Mouse (Mus musculus) cerebellum, adult 11-12 months (tissue): ENCODE measurements around the gene Snx9.
A peak's percentile ranks its signal among the peaks of the same experiment; 100 is the strongest.

Source experiments
- DNase-seq: peaks from one replicate; pipeline ENCODE4 v3.0.0; 2022

Gene Snx9

GRCm38 (mm10) chr17:5807847-5808386, 33.2 kb upstream of the Snx9 start:
- DNase-seq = no peak

- no peak for DNase-seq
Observed at GRCm38 (mm10) chr17:5813863-5814640, 27.1 kb upstream of the Snx9 start.

GRCm38 (mm10) chr17:5814641-5814920, 26.5 kb upstream of the Snx9 start:
- DNase-seq = no peak

- DNase-seq = no peak
Observed at GRCm38 (mm10) chr17:5817871-5818270, 23.3 kb upstream of the Snx9 start.

GRCm38 (mm10) chr17:5819105-5819504, 22.0 kb upstream of the Snx9 start:
- DNase-seq = no peak

- DNase-seq = no peak
Observed at GRCm38 (mm10) chr17:5819799-5820201, 21.3 kb upstream of the Snx9 start.

GRCm38 (mm10) chr17:5822541-5822940, 18.6 kb upstream of the Snx9 start:
- DNase-seq = no peak

GRCm38 (mm10) chr17:5823032-5823431, 18.1 kb upstream of the Snx9 start:
- no peak for DNase-seq

- DNase-seq = no peak
Observed at GRCm38 (mm10) chr17:5827836-5828582, 13.1 kb upstream of the Snx9 start.

- no peak for DNase-seq
Observed at GRCm38 (mm10) chr17:5828583-5828836, 12.6 kb upstream of the Snx9 start.

GRCm38 (mm10) chr17:5828944-5829343, 12.2 kb upstream of the Snx9 start:
- DNase-seq = no peak

GRCm38 (mm10) chr17:5829930-5830329, 11.2 kb upstream of the Snx9 start:
- DNase-seq = no peak

GRCm38 (mm10) chr17:5830382-5830781, 10.7 kb upstream of the Snx9 start:
- no peak for DNase-seq

GRCm38 (mm10) chr17:5830832-5831231, 10.3 kb upstream of the Snx9 start:
- DNase-seq = no peak

- DNase-seq = no peak
Observed at GRCm38 (mm10) chr17:5831257-5831806, 9.8 kb upstream of the Snx9 start.

- no peak for DNase-seq
Observed at GRCm38 (mm10) chr17:5834166-5834565, 7.0 kb upstream of the Snx9 start.

GRCm38 (mm10) chr17:5834798-5835328, 6.3 kb upstream of the Snx9 start:
- DNase-seq = no peak

GRCm38 (mm10) chr17:5839549-5840240, 1.4 kb upstream of the Snx9 start:
- DNase-seq = no peak

GRCm38 (mm10) chr17:5840550-5841127, 490 bp upstream of the Snx9 start:
- peak; percentile 51 for DNase-seq

GRCm38 (mm10) chr17:5841943-5842273, 779 bp downstream of the Snx9 start:
- no peak for DNase-seq

GRCm38 (mm10) chr17:5842988-5843640, 2.0 kb downstream of the Snx9 start:
- DNase-seq = no peak

- DNase-seq = no peak
Observed at GRCm38 (mm10) chr17:5843641-5843990, 2.5 kb downstream of the Snx9 start.

GRCm38 (mm10) chr17:5845376-5845775, 4.2 kb downstream of the Snx9 start:
- no peak for DNase-seq
